Mouse (Mus musculus): ENCODE data around the gene Coro7. TPM values are rescaled to one million over a fixed set of nuclear protein-coding genes. Genes with fewer than 3 reads are reported as not detected.

The Coro7 gene
- total and polyA plus RNA-seq, 2 experiments: 6.1 to 22.7 TPM

DNA sequence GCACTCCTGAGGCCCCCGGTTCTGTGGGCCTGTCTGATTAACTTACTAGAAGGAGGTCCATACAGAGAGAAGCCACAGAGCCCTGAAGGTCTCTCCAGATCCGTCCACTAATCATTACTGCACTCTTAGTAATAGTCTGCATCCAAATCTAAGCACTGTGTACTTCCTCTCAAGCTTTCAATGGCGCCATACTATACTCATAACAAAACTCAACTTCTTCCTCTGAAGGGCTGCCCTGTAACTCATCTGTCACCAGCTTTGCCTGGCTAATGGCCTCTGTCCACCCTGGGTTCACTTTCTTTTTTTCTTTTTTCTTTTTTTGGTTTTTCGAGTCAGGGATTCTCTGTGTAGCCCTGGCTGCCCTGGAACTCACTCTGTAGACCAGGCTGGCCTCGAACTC, 1.5 kb downstream of the Coro7 start:
- 79% methylated on average over 5 of the region's 5 CpGs for WGBS
- Histone ChIP-seq H3K4me3 (ENCODE audit: insufficient read depth, low read depth, low read length) (no peak overlapping the region), H3K9ac (ENCODE audit: low read depth, low read length) (no peak overlapping the region)

GRCm38 (mm10) chr16:4676836-4677235, 2.7 kb downstream of the Coro7 start:
- no peak overlapping the region for H3K9ac ChIP-seq (ENCODE audit: low read depth, low read length)
- no peaks in the 10 kb centered on the region for H3K27me3 ChIP-seq (ENCODE audit: control insufficient read depth, insufficient read depth, low read length)
- peaks cover 10% of the 10 kb centered on the region; the same call in 1 of the 2 replicates for H3K36me3 ChIP-seq (ENCODE audit: control insufficient read depth, insufficient read depth, low read length)
- no peak for TF ChIP-seq POLR2A (IDR thresholded peaks at IDR 0.05; ENCODE audit: extremely low read depth, insufficient read depth, low read length)
- H3K4me3 ChIP-seq (ENCODE audit: insufficient read depth, low read depth, low read length): no peak overlapping the region
- peaks cover 4% of the 10 kb centered on the region; the same call in 1 of the 2 replicates for H3K4me1 ChIP-seq (ENCODE audit: control insufficient read depth, insufficient read depth, low read length)
- H3K27ac ChIP-seq (replicated peaks; ENCODE audit: insufficient read depth, low read depth, low read length): no peak overlapping the region
- no peak for DNase-seq (ENCODE audit: extremely low read depth, low read depth, low spot score)
- 93% methylated on average over 5 of the region's 5 CpGs for WGBS
- H3K79me2 ChIP-seq (ENCODE audit: control insufficient read depth, insufficient read depth, low read length): peaks cover 7% of the 10 kb centered on the region; the same call in 1 of the 2 replicates

More for the DNA sequence above, 1.5 kb downstream of the Coro7 start:
- H3K36me3 ChIP-seq (ENCODE audit: control insufficient read depth, insufficient read depth, low read length): peaks cover 8% of the 10 kb centered on the region; the same call in 1 of the 2 replicates
- no peaks in the 10 kb centered on the region for H3K27me3 ChIP-seq (ENCODE audit: control insufficient read depth, insufficient read depth, low read length)
- no peak for TF ChIP-seq POLR2A (IDR thresholded peaks at IDR 0.05; ENCODE audit: extremely low read depth, insufficient read depth, low read length)
- no peak for TF ChIP-seq CTCF (IDR thresholded peaks at IDR 0.05; ENCODE audit: low read depth, low read length)
- DNase-seq (ENCODE audit: extremely low read depth, low read depth, low spot score): no peak
- H3K27ac ChIP-seq (replicated peaks; ENCODE audit: insufficient read depth, low read depth, low read length): 0 out of 2 replicates have a peak overlapping the region, but pooled peaks have one; percentile 12
- H3K79me2 ChIP-seq (ENCODE audit: control insufficient read depth, insufficient read depth, low read length): peaks cover 7% of the 10 kb centered on the region; the same call in 1 of the 2 replicates
- peaks cover 6% of the 10 kb centered on the region; the same call in 1 of the 2 replicates for H3K4me1 ChIP-seq (ENCODE audit: control insufficient read depth, insufficient read depth, low read length)

DNA sequence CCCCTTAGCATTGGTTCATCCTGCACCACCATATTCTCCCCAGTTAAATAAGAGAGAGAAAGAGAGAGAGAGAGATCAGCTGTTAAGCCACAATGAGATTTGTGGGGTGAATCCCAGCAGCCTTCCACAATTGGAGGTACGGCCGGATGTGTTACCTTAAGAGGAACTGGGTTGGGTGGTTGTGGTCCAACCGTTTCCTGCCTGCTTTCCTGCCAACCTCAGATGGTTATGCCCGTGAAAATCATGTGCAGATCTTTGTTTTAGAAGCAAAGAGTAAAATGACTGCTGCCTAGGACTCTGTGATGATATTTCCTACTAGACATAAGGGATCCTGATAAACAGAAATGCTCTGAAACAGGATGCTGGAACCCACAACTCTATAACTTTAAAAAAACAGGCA, 5.5 kb downstream of the Coro7 start:
- Histone ChIP-seq H3K36me3 (ENCODE audit: control insufficient read depth, insufficient read depth, low read length) (peaks cover 10% of the 10 kb centered on the region; the same call in 1 of the 2 replicates), H3K9ac (ENCODE audit: low read depth, low read length) (no peak overlapping the region), H3K27ac (replicated peaks; ENCODE audit: insufficient read depth, low read depth, low read length) (no peak overlapping the region), H3K79me2 (ENCODE audit: control insufficient read depth, insufficient read depth, low read length) (peaks cover 7% of the 10 kb centered on the region; the same call in 1 of the 2 replicates), H3K27me3 (ENCODE audit: control insufficient read depth, insufficient read depth, low read length) (no peaks in the 10 kb centered on the region), H3K4me1 (ENCODE audit: control insufficient read depth, insufficient read depth, low read length) (peaks cover 4% of the 10 kb centered on the region; the same call in 1 of the 2 replicates), H3K4me3 (ENCODE audit: insufficient read depth, low read depth, low read length) (no peak overlapping the region)
- TF ChIP-seq CTCF (IDR thresholded peaks at IDR 0.05; ENCODE audit: low read depth, low read length): no peak
- TF ChIP-seq POLR2A (IDR thresholded peaks at IDR 0.05; ENCODE audit: extremely low read depth, insufficient read depth, low read length): no peak
- 78% methylated on average over 4 of the region's 4 CpGs for WGBS
- no peak for DNase-seq (ENCODE audit: extremely low read depth, low read depth, low spot score)

- no peaks in the 10 kb centered on the region for H3K27me3 ChIP-seq (ENCODE audit: control insufficient read depth, insufficient read depth, low read length)
- TF ChIP-seq CTCF (IDR thresholded peaks at IDR 0.05; ENCODE audit: low read depth, low read length) (no peak), POLR2A (IDR thresholded peaks at IDR 0.05; ENCODE audit: extremely low read depth, insufficient read depth, low read length) (no peak)
- H3K9ac ChIP-seq (ENCODE audit: low read depth, low read length): no peak overlapping the region
- WGBS: 30% methylated on average over 5 of the region's 5 CpGs
- H3K36me3 ChIP-seq (ENCODE audit: control insufficient read depth, insufficient read depth, low read length): peaks cover 7% of the 10 kb centered on the region; the same call in 1 of the 2 replicates
- no peaks in the 10 kb centered on the region; the same call in 1 of the 2 replicates for H3K79me2 ChIP-seq (ENCODE audit: control insufficient read depth, insufficient read depth, low read length)
- no peaks in the 10 kb centered on the region for H3K4me1 ChIP-seq (ENCODE audit: control insufficient read depth, insufficient read depth, low read length)
- no peak overlapping the region for H3K27ac ChIP-seq (replicated peaks; ENCODE audit: insufficient read depth, low read depth, low read length)
- peak; percentile 72 for DNase-seq (ENCODE audit: extremely low read depth, low read depth, low spot score)
- H3K4me3 ChIP-seq (ENCODE audit: insufficient read depth, low read depth, low read length): no peak overlapping the region
Observed at GRCm38 (mm10) chr16:4670317-4670716, 9.3 kb downstream of the Coro7 start.

DNA sequence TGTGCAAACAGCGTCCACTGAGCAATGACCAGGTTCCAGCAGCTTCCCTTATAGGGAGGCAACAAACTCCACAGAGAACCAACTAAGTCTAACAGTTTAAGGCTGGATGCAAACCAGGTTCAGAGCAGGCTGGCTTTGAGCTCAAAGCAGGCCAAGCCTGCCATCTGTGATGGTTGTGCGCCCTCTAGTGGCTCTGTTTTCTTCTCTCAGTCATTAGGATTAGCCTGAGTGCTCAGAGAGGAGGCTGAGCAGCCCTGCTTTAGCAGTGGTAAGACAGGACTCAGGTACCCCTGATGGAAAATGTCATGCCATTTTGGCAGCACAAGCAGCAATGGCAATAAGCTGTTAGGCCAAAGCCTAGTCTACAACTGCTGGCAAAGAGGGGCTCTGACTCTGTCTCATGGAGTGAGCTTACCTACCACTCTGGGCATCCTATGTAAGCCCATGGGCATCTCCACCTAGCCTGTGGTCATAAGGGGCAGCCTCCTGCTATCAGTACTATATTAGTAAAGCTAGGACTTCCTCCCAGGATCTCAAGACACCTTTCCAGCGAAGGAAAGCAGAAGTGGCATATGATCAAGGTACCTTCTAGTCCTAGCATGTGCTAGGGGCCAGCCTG, 12.3 kb downstream of the Coro7 start:
- Histone ChIP-seq H3K4me3 (ENCODE audit: insufficient read depth, low read depth, low read length) (no peak overlapping the region), H3K79me2 (ENCODE audit: control insufficient read depth, insufficient read depth, low read length) (no peaks in the 10 kb centered on the region), H3K36me3 (ENCODE audit: control insufficient read depth, insufficient read depth, low read length) (peaks cover under 1% of the 10 kb centered on the region; the same call in 1 of the 2 replicates), H3K9ac (ENCODE audit: low read depth, low read length) (no peak overlapping the region), H3K4me1 (ENCODE audit: control insufficient read depth, insufficient read depth, low read length) (no peaks in the 10 kb centered on the region), H3K27me3 (ENCODE audit: control insufficient read depth, insufficient read depth, low read length) (no peaks in the 10 kb centered on the region), H3K27ac (replicated peaks; ENCODE audit: insufficient read depth, low read depth, low read length) (no peak overlapping the region)
- no peak for TF ChIP-seq POLR2A (IDR thresholded peaks at IDR 0.05; ENCODE audit: extremely low read depth, insufficient read depth, low read length)
- peak; percentile 93 for TF ChIP-seq CTCF (IDR thresholded peaks at IDR 0.05; ENCODE audit: low read depth, low read length)
- WGBS: 45% methylated on average over 3 of the region's 3 CpGs
- DNase-seq (ENCODE audit: extremely low read depth, low read depth, low spot score): peak; percentile 69

DNA sequence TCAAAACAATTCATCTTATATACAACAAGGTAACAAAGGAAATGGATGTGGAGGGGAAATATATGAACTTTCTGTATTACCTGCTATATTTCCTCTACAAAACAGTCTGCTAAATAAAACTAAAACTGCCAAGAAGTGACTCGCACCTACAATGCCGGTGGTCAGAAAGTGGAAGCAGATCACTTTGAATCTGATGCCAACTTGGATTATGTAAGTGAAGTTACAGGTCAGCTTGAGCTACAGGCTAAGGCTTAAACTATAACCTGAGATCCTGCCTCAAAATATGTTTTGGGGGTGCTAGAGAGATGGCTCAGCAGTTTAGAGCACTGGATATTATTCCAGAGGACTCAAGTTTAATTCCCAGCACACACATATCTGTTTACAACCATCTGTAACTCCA, 13.9 kb downstream of the Coro7 start:
- peaks cover 5% of the 10 kb centered on the region; the same call in 1 of the 2 replicates for H3K36me3 ChIP-seq (ENCODE audit: control insufficient read depth, insufficient read depth, low read length)
- H3K9ac ChIP-seq (ENCODE audit: low read depth, low read length): no peak overlapping the region
- WGBS: 19% methylated on average over 2 of the region's 2 CpGs
- H3K27me3 ChIP-seq (ENCODE audit: control insufficient read depth, insufficient read depth, low read length): no peaks in the 10 kb centered on the region
- no peaks in the 10 kb centered on the region for H3K79me2 ChIP-seq (ENCODE audit: control insufficient read depth, insufficient read depth, low read length)
- H3K4me1 ChIP-seq (ENCODE audit: control insufficient read depth, insufficient read depth, low read length): no peaks in the 10 kb centered on the region
- TF ChIP-seq POLR2A (IDR thresholded peaks at IDR 0.05; ENCODE audit: extremely low read depth, insufficient read depth, low read length) (no peak), CTCF (IDR thresholded peaks at IDR 0.05; ENCODE audit: low read depth, low read length) (no peak)
- no peak overlapping the region for H3K4me3 ChIP-seq (ENCODE audit: insufficient read depth, low read depth, low read length)
- peak; percentile 67 for DNase-seq (ENCODE audit: extremely low read depth, low read depth, low spot score)
- no peak overlapping the region for H3K27ac ChIP-seq (replicated peaks; ENCODE audit: insufficient read depth, low read depth, low read length)
